Mouse (Mus musculus): ENCODE results near the gene Cdk2ap2. TPM values are rescaled to one million over a fixed set of nuclear protein-coding genes. Genes with fewer than 3 reads are reported as not detected.
A peak's percentile ranks its signal among the peaks of the same experiment; 100 is the strongest.
"Not testable (repeated sequence)": the region's sequence is repeated elsewhere in the genome, so short reads cannot be mapped to it uniquely, and the experiment has no call there.

Cdk2ap2 gene
- polyA plus RNA-seq, 1 experiment from 2014 or later = 79.2 TPM

DNA sequence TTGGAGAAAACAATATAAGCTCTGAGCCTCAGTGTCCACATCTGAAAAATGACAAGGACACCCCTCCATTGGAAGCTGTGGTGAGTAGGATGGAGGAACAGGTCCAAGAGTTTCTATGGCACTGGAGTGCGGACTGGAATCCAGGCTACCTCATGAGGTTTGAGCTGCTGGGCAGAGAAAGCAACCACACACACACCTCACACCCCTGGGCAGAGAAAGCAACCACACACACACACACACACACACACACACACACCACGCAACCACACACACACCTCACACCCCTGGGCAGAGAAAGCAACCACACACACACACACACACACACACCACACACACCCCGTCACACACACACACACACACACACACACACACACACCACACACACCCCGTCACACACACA, 28.3 kb downstream of the Cdk2ap2 start:
- not testable (repeated sequence) for H3K27me3 ChIP-seq (ENCODE audit: control insufficient read depth, insufficient read depth, low read length); DNase-seq (ENCODE audit: low spot score); H3K9me3 ChIP-seq (ENCODE audit: control insufficient read depth, low read length)
- Histone ChIP-seq H3K27ac (peak overlapping the region; percentile 63), H3K4me3 (replicated peaks; ENCODE audit: low read length) (peak overlapping the region; percentile 83), H3K4me1 (replicated peaks; ENCODE audit: control insufficient read depth, insufficient read depth, low read length) (peaks cover 22% of the 10 kb centered on the region), H3K4me2 (replicated peaks) (peak overlapping the region; percentile 71), H3K9ac (peak overlapping the region; percentile 91), H3K36me3 (replicated peaks; ENCODE audit: control insufficient read depth, insufficient read depth) (peaks cover 26% of the 10 kb centered on the region)
- 10% methylated on average over 4 of the region's 4 CpGs for WGBS
- peak; percentile 42 for ATAC-seq (ENCODE audit: low FRiP score)

DNA sequence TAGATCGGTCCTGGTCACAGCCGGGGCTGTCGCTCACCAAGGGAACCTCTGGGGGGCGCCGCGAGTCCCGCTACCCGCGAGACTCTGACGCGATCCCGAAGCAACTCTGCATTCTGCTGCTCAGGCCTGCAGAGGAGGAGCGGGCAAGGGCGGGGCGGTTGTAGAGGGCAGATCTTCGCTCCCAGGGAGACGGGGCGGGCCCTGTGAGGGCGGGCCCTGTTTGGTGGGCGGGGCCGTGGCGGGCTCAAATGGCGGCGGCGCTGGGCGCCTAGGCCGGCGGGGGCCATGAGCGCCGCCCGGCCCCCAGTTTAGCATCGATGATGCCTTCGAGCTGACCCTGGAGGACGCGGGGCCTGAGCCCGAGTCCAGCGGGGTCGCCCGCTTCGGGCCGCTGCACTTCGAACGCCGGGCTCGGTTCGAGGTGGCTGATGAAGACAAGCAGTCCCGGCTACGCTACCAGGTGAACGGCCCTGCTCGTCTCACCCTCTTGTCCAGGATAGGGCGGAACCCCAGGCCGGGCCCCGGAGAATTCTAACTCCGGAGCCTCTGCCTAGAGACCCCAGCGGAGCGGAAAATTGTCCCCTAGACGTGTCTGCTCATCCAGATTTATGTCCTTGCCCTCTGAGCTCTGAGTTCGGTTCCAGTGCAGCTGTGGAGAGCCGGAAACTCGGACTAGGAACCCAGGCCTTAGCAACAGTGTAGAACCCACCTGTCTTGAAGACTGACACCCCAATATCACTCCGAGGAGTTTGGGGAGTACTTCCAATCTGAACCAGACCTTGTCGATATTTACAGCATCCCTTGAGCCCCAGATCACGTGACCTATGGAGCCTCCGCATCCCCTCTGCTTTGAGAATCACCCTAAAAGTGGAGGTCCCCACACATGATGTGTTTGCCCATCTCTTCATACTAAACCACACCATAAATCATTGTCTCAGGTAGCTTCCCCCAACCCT, 29.0 kb downstream of the Cdk2ap2 start, which contains the start of gene Aip:
Aip (minus strand) TSS at position 118 of the 956 bp plus-strand sequence.
- ATAC-seq (ENCODE audit: low FRiP score) = peak; percentile 94
- Histone ChIP-seq H3K9me3 (ENCODE audit: control insufficient read depth, low read length) (no peaks in the 10 kb centered on the region), H3K4me1 (replicated peaks; ENCODE audit: control insufficient read depth, insufficient read depth, low read length) (peaks cover 15% of the 10 kb centered on the region), H3K27ac (peak within 1 kb of the TSS; percentile 81), H3K36me3 (replicated peaks; ENCODE audit: control insufficient read depth, insufficient read depth) (peaks cover 29% of the 10 kb centered on the region), H3K27me3 (ENCODE audit: control insufficient read depth, insufficient read depth, low read length) (no peaks in the 10 kb centered on the region), H3K4me3 (replicated peaks; ENCODE audit: low read length) (peak within 1 kb of the TSS; percentile 83), H3K9ac (peak within 1 kb of the TSS; percentile 91), H3K4me2 (replicated peaks) (peak within 1 kb of the TSS; percentile 71)
- DNase-seq (ENCODE audit: low spot score) = peak; percentile 96
- WGBS = under 1% methylated on average over 63 of the region's 64 CpGs

DNA sequence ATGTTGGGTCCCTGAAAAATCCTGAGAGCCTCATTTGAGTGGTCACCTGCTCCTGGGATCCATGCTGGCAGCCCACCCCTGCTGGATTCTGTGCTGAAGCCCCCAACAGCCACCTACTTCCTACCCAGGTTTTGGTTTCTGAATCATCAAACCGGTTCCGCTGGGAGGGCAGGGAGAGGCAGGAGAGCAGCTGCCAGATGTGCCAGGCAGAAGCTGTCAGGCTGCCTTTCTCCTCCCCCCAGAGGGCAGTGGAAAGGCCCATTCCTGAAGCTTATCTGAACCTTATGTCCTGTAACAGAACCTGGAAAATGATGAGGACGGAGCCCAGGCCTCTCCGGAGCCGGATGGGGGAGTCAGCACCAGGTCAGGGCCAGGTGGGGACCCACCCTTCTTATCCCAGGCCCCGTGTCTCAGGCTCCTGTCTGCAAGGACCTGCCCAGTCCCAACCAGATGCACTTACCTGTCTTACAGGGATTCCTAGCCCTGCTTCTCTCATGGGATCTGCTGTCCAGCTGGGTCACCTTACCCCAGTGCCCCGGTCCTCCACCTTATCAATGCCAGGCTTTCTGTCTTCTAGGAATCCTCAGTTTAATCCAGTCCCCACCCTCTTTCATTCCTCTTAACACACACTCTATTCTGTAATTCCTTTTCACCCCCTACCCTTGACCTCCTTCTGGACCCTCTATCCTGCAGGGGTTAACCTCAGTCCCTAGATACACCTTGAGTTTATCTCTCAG, 29.9 kb downstream of the Cdk2ap2 start:
- peak overlapping the region; percentile 71 for H3K4me2 ChIP-seq (replicated peaks)
- DNase-seq (ENCODE audit: low spot score) (no peak), ATAC-seq (ENCODE audit: low FRiP score) (no peak)
- H3K27ac ChIP-seq = no peak overlapping the region
- 69% methylated on average over 7 of the region's 7 CpGs for WGBS
- peak overlapping the region; percentile 91 for H3K9ac ChIP-seq
- peaks cover 15% of the 10 kb centered on the region for H3K4me1 ChIP-seq (replicated peaks; ENCODE audit: control insufficient read depth, insufficient read depth, low read length)
- H3K36me3 ChIP-seq (replicated peaks; ENCODE audit: control insufficient read depth, insufficient read depth) = peaks cover 38% of the 10 kb centered on the region
- peak overlapping the region; percentile 83 for H3K4me3 ChIP-seq (replicated peaks; ENCODE audit: low read length)
- H3K9me3 ChIP-seq (ENCODE audit: control insufficient read depth, low read length) = no peaks in the 10 kb centered on the region
- H3K27me3 ChIP-seq (ENCODE audit: control insufficient read depth, insufficient read depth, low read length) = no peaks in the 10 kb centered on the region

DNA sequence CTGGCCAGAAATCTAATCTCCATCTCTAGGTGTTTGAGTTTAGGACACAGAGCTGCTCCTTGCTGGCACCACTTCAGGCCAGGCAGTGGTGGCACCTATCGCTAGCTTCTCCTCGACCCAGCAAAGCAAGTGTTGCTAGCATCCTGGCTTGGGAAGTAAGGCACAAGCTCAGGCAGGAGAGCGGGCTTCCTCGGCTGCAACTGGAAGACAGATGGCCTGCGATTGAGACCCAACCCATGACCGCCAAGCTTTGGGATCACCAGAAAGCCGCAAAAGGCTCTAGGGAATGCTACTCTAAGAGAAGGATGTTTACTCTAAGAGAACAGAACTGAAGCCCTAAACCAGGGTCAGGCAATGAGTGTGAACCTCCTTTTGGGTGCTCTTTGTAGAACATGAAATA, 32.5 kb downstream of the Cdk2ap2 start:
- no peak overlapping the region for H3K27ac ChIP-seq
- H3K4me1 ChIP-seq (replicated peaks; ENCODE audit: control insufficient read depth, insufficient read depth, low read length) = peaks cover 15% of the 10 kb centered on the region
- no peak overlapping the region for H3K9ac ChIP-seq

DNA sequence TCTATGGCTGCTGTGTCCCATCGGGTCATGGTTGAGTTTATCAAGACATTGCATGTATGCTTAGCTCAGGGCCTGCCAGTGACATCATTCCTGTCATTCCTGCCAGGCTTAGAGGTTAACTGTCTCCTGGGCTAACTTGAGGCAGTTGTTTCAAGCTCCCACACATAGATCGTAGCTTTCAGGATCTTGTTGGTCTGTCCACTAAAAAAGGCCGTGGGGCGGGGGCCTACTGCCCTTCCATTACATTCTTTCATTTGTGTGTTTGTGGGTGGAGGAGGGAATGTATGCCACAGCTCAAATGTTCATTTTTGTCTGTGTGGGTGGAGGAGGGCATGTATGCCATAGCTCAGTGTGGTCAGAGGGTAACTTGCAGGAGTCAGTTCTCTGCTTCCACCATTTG, 33.1 kb downstream of the Cdk2ap2 start:
- H3K36me3 ChIP-seq (replicated peaks; ENCODE audit: control insufficient read depth, insufficient read depth) = peaks cover 55% of the 10 kb centered on the region
- H3K27me3 ChIP-seq (ENCODE audit: control insufficient read depth, insufficient read depth, low read length) = no peaks in the 10 kb centered on the region
- ATAC-seq (ENCODE audit: low FRiP score) = no peak
- H3K4me3 ChIP-seq (replicated peaks; ENCODE audit: low read length) = no peak overlapping the region
- no peak overlapping the region for H3K9ac ChIP-seq
- H3K4me2 ChIP-seq (replicated peaks) = no peak overlapping the region
- WGBS = 90% methylated on average over 4 of the region's 4 CpGs
- DNase-seq (ENCODE audit: low spot score) = no peak
- no peaks in the 10 kb centered on the region for H3K9me3 ChIP-seq (ENCODE audit: control insufficient read depth, low read length)
- H3K27ac ChIP-seq = no peak overlapping the region
- H3K4me1 ChIP-seq (replicated peaks; ENCODE audit: control insufficient read depth, insufficient read depth, low read length) = peaks cover 15% of the 10 kb centered on the region

More for the DNA sequence above, 32.5 kb downstream of the Cdk2ap2 start:
- Histone ChIP-seq H3K36me3 (replicated peaks; ENCODE audit: control insufficient read depth, insufficient read depth) (peaks cover 55% of the 10 kb centered on the region), H3K9me3 (ENCODE audit: control insufficient read depth, low read length) (no peaks in the 10 kb centered on the region), H3K27me3 (ENCODE audit: control insufficient read depth, insufficient read depth, low read length) (no peaks in the 10 kb centered on the region), H3K4me2 (replicated peaks) (no peak overlapping the region), H3K4me3 (replicated peaks; ENCODE audit: low read length) (no peak overlapping the region)
- 94% methylated on average over 7 of the region's 7 CpGs for WGBS
- ATAC-seq (ENCODE audit: low FRiP score) = no peak
- no peak for DNase-seq (ENCODE audit: low spot score)

DNA sequence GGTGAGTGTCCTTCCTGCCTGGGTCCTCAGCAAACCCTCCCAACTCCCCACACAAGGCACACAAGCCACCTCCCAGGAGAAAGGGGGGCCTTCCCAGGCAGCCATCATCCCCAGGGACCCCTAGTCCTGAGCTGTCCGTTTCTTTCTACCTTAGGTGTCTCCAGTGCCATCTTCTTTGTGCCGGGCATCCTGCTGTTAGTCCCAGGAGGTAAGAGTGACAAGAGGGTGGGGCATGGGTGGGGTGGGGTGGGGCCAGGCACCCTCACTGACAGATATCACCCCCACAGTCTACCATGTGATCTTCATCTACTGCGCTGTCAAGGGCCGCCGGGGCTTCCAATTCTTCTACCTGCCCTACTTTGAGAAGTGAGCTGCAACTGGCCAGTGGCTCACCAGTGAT, 34.1 kb downstream of the Cdk2ap2 start:
- no peaks in the 10 kb centered on the region for H3K9me3 ChIP-seq (ENCODE audit: control insufficient read depth, low read length)
- H3K4me1 ChIP-seq (replicated peaks; ENCODE audit: control insufficient read depth, insufficient read depth, low read length) = peaks cover 15% of the 10 kb centered on the region
- DNase-seq (ENCODE audit: low spot score) (no peak), ATAC-seq (ENCODE audit: low FRiP score) (no peak)
- peaks cover 55% of the 10 kb centered on the region for H3K36me3 ChIP-seq (replicated peaks; ENCODE audit: control insufficient read depth, insufficient read depth)
- no peak overlapping the region for H3K9ac ChIP-seq
- no peaks in the 10 kb centered on the region for H3K27me3 ChIP-seq (ENCODE audit: control insufficient read depth, insufficient read depth, low read length)
- no peak overlapping the region for H3K4me3 ChIP-seq (replicated peaks; ENCODE audit: low read length)
- WGBS = 93% methylated on average over 5 of the region's 5 CpGs
- no peak overlapping the region for H3K4me2 ChIP-seq (replicated peaks)
- H3K27ac ChIP-seq = no peak overlapping the region

DNA sequence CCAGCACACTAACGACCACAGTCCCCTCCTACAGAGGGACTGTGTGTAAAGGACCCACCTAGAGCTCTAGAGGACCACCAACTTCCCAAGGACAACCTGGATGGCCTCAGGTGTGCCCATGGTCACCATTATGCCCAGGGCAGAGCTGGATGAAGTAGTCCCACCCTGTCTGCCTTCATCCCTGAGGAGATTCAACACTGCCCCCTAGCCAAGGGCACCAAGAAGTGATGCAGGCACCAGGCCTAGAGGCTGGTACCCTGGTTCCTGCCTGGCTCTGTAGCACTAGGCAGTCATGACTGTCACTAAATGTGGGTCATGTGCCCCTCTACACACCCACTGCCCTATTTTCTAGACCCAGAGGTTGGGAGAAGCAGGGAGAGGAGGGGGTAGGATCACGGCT, 34.8 kb downstream of the Cdk2ap2 start:
- Histone ChIP-seq H3K36me3 (replicated peaks; ENCODE audit: control insufficient read depth, insufficient read depth) (peaks cover 55% of the 10 kb centered on the region), H3K27me3 (ENCODE audit: control insufficient read depth, insufficient read depth, low read length) (no peaks in the 10 kb centered on the region), H3K9ac (no peak overlapping the region), H3K4me2 (replicated peaks) (no peak overlapping the region), H3K4me1 (replicated peaks; ENCODE audit: control insufficient read depth, insufficient read depth, low read length) (peaks cover 10% of the 10 kb centered on the region), H3K27ac (no peak overlapping the region), H3K4me3 (replicated peaks; ENCODE audit: low read length) (no peak overlapping the region), H3K9me3 (ENCODE audit: control insufficient read depth, low read length) (no peaks in the 10 kb centered on the region)
- 84% methylated on average over 2 of the region's 2 CpGs for WGBS
- ATAC-seq (ENCODE audit: low FRiP score) (no peak), DNase-seq (ENCODE audit: low spot score) (no peak)

DNA sequence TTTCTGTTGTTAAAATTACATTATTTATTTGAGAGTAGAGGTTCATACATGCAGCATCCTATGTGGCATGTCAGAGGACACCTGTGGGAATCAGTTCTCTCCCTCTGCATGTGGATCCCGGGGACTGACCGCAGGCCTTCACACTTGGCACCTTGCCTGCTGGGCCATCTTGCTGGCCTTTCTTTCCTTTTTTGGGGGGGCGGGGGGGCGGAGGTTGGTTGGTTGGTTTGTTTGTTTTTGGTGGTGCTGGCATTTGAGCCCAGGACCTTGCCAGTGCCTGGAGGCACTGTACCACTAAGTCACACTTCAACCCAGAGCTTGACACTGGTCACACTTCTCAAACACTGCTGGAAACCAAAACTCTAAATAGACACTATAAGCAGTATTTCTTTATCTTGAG, 37.4 kb downstream of the Cdk2ap2 start:
- Histone ChIP-seq H3K9ac (no peak overlapping the region), H3K4me3 (replicated peaks; ENCODE audit: low read length) (no peak overlapping the region), H3K4me1 (replicated peaks; ENCODE audit: control insufficient read depth, insufficient read depth, low read length) (no peaks in the 10 kb centered on the region), H3K4me2 (replicated peaks) (no peak overlapping the region), H3K9me3 (ENCODE audit: control insufficient read depth, low read length) (no peaks in the 10 kb centered on the region), H3K36me3 (replicated peaks; ENCODE audit: control insufficient read depth, insufficient read depth) (peaks cover 37% of the 10 kb centered on the region), H3K27me3 (ENCODE audit: control insufficient read depth, insufficient read depth, low read length) (no peaks in the 10 kb centered on the region), H3K27ac (no peak overlapping the region)
- DNase-seq (ENCODE audit: low spot score) = no peak
- no peak for ATAC-seq (ENCODE audit: low FRiP score)
- 95% methylated on average over 4 of the region's 4 CpGs for WGBS

DNA sequence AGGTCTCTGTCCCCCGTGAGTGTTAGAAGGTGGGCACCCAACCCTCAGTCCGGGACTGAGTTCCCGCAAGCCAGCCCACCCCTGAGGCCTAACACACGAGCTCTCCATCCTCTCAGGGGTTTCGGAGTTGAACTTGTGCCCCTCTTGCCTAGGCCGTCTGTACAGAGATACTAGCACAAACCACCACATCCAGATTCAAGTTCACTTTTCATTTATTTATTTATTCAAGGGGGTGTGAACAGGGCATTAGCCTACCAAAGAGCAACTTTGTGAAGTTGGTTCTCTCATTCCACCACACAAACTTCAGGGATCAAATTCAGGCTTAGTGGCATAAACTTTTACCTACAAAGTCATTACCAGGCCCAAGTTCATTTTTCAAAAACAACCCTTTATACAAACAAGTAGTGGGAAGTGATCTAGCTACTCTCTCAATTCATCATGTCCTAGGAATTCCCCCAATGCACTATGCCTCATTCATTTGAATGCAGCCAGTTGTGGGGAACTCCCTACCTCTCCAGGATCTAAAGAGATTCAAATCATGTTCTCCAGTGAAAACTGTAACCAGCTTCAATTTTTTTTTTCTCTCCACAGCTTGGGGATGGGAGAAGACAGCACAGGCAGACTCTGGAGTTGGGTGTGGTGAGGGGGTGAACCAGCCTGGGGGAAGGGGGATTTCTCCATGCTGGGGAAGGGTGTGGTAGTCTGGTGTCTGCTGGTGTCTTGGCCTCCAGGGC, 38.4 kb downstream of the Cdk2ap2 start:
- H3K4me3 ChIP-seq (replicated peaks; ENCODE audit: low read length); H3K4me2 ChIP-seq (replicated peaks): not testable (repeated sequence)

More for the DNA sequence above, 38.4 kb downstream of the Cdk2ap2 start:
- H3K27me3 ChIP-seq (ENCODE audit: control insufficient read depth, insufficient read depth, low read length); H3K9ac ChIP-seq; H3K27ac ChIP-seq; H3K4me1 ChIP-seq (replicated peaks; ENCODE audit: control insufficient read depth, insufficient read depth, low read length); H3K9me3 ChIP-seq (ENCODE audit: control insufficient read depth, low read length); ATAC-seq (ENCODE audit: low FRiP score); DNase-seq (ENCODE audit: low spot score): not testable (repeated sequence)
- WGBS = 89% methylated on average over 6 of the region's 6 CpGs
- H3K36me3 ChIP-seq (replicated peaks; ENCODE audit: control insufficient read depth, insufficient read depth) = peaks cover 28% of the 10 kb centered on the region

Measured in hindbrain, embryonic 14.5 days (tissue).